Comparison of ENCODE assay signal across 8 mouse cellular contexts in genomic region chr3:51636700-51637099, GRCm38 (mm10). TPM values are rescaled to one million over a fixed set of nuclear protein-coding genes. Genes with fewer than 3 reads are reported as not detected.
DNase-seq lines count a peak whose midpoint lies in the region; ATAC-seq lines count a peak whose summit lies in the region.
"Had no signal": no experiment of that assay in that cellular context is flagged by ENCODE, and none has a peak within 500 bp of the region (broad histone marks: within the 10 kb centered on the region; RNA-seq: fewer than 3 reads in every experiment).

No protein-coding gene starts in this region.

- peak; percentile 79 for ATAC-seq in inflammation-experienced regulatory T-cells, adult 6 months
- ATAC-seq in megakaryocyte progenitor cell, adult 5-6 weeks (replicated peaks; ENCODE audit: poor library complexity), result peak; percentile 79
- no peak for ATAC-seq in frontal cortex, adult (ENCODE audit: low TSS enrichment)

- peak; percentile 82 for DNase-seq in A20 (ENCODE audit: low read depth, low spot score)
- DNase-seq in CD4-positive helper T cell, adult 2 months (ENCODE audit: low read depth, low spot score), result peak; percentile 80
- no peak for DNase-seq in layer of hippocampus, postnatal 14 days (ENCODE audit: low spot score in 2 of 2)
- no peak for DNase-seq in embryo, embryonic 11 days
- DNase-seq: kidney, postnatal 14 days had no signal

RNA-seq across cellular contexts. Expression of gene Mgst2, which starts 23.5 kb away (rescaled TPM):
- polyA plus RNA-seq in inflammation-experienced regulatory T-cells, adult 6 months (2017; shearing (Covaris generic)), result 100 to 1,000 TPM in 1 of 3 experiments, 10 to 100 TPM in 2; 13.4 to 184 (median 82.2) TPM
- total RNA-seq in megakaryocyte progenitor cell, adult 5-6 weeks (2015), result 132 and 146 TPM in 2 replicates
- total RNA-seq in megakaryocyte progenitor cell, adult 5-6 weeks (2017), result 44.7 and 52.2 TPM in 2 replicates
- not detected for total RNA-seq in layer of hippocampus, postnatal 14 days (2021)

Comparison
In these comparisons a context has a peak if more than half of its experiments do, and no peak if none do; other contexts are left out.
1. DNase-seq: peak in A20 (single experiment) and CD4-positive helper T cell, adult 2 months (single experiment); none in layer of hippocampus, postnatal 14 days (0 of 2) and embryo, embryonic 11 days (single experiment).
2. RNA of gene Mgst2, which starts 23.5 kb away (total RNA-seq): 44.7 to 146 TPM in megakaryocyte progenitor cell, adult 5-6 weeks; not detected in layer of hippocampus, postnatal 14 days; every median in the first group is over 10 times any median in the second.